Mouse (Mus musculus) lung, postnatal 0 days (tissue): Measurements from ENCODE around the gene Cipc.

ENCODE experiments used
- CTCF ChIP-seq: IDR thresholded peaks from 2 replicates; pipeline ENCODE4 v1.5.1; 2016; ENCODE audit warnings: antibody characterized with exemption, mild to moderate bottlenecking
- EP300 ChIP-seq: IDR thresholded peaks from 2 replicates; pipeline ENCODE4 v1.6.1; 2016; ENCODE audit warnings: antibody characterized with exemption, mild to moderate bottlenecking, control low read depth

DNA sequence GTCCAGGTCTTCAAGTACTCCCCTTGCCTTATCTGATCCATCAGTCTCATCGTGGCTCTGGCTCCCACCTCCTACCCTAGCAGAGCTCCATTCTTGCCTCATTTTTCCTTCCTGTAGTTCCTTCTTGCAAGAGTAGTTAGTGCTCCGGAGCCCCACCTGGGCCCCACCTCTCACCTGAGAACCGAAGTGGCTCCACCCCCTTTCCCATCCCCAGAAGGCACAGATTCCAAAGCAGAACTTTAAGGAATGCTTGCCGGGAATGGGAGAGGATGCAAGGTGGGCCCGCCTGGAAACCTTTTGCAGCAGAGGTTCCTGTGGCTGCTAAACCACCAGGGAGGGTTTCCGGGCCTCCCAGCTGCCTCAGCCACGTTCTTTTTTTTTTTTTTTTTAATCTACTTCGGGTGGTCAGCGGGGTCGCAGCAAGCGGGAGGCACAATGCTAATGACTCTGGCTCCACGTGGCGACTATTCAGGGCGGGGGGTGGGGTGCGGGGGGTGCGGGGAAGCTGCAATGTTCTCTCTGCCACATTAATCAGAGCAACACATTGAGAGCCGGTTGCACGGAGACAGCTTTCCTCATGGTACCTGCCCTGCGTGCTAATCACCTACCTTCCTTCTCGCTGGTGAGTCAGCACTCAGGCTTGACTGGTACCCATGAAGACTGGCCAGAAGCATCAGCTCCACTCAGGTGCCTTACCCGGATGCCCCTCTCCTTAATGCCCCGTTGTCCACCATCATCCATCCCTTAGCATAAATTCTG is 34.3 kb upstream of the Cipc start:
- no peak for TF ChIP-seq CTCF
- TF ChIP-seq EP300 = no peak
